In genomic region chr4:141866933-141867490, GRCm38 (mm10) we compare ENCODE assay signal across 9 mouse cellular contexts. TPM values are rescaled to one million over a fixed set of nuclear protein-coding genes. Genes with fewer than 3 reads are reported as not detected.
A peak's percentile ranks its signal among the peaks of the same experiment; 100 is the strongest.
DNase-seq lines count a peak whose midpoint lies in the region; ATAC-seq lines count a peak whose summit lies in the region.
"Had no signal": no experiment of that assay in that cellular context is flagged by ENCODE, and none has a peak within 500 bp of the region (broad histone marks: within the 10 kb centered on the region; RNA-seq: fewer than 3 reads in every experiment).

No protein-coding gene starts in this region.

- H3K4me2 ChIP-seq in midbrain, embryonic 13.5 days (replicated peaks) = peak overlapping the region; percentile 30
- H3K4me2 ChIP-seq in liver, embryonic 11.5 days = no peak overlapping the region

- H3K4me1 ChIP-seq in midbrain, embryonic 13.5 days (replicated peaks) = peaks cover 54% of the 10 kb centered on the region
- peaks cover 11% of the 10 kb centered on the region for H3K4me1 ChIP-seq in liver, embryonic 11.5 days (replicated peaks; ENCODE audit: control insufficient read depth, insufficient read depth, low read length)

- H3K36me3 ChIP-seq in midbrain, embryonic 13.5 days = peaks cover 21% of the 10 kb centered on the region
- peaks cover 17% of the 10 kb centered on the region; the same call in 1 of the 2 replicates for H3K36me3 ChIP-seq in liver, embryonic 11.5 days (ENCODE audit: control insufficient read depth, insufficient read depth, low read length)

- ATAC-seq in midbrain, embryonic 13.5 days = peak; percentile 67
- no peak for ATAC-seq in liver, embryonic 11.5 days (replicated peaks; ENCODE audit: low FRiP score)

- H3K9ac ChIP-seq in midbrain, embryonic 13.5 days (replicated peaks) = 0 out of 2 replicates have a peak overlapping the region, but pooled peaks have one; percentile 39
- H3K9ac ChIP-seq in liver, embryonic 11.5 days (ENCODE audit: low read depth, low read length) = no peak overlapping the region

- WGBS in midbrain, embryonic 13.5 days = 20% methylated on average over 10 of the region's 10 CpGs
- WGBS in liver, embryonic 11.5 days = 53% methylated on average over 10 of the region's 10 CpGs

- peak; percentile 55 for DNase-seq in adrenal gland, postnatal 10 days
- no peak for DNase-seq in adrenal gland, adult 8-10 months
- peak; percentile 49 to 66 for DNase-seq in lung, adult 18-20 months
- no peak for DNase-seq in lung, postnatal 25 days (ENCODE audit: low spot score)
- DNase-seq in kidney, adult 9 months = peak; percentile 42
- DNase-seq in liver, embryonic 11.5 days (ENCODE audit: low spot score) = no peak
- DNase-seq in layer of hippocampus, adult 9-10 months (ENCODE audit: low spot score) = no peak

- no peaks in the 10 kb centered on the region for H3K9me3 ChIP-seq in midbrain, embryonic 13.5 days
- H3K9me3 ChIP-seq in liver, embryonic 11.5 days (ENCODE audit: control insufficient read depth, low read length) = no peaks in the 10 kb centered on the region

- H3K4me3 ChIP-seq in midbrain, embryonic 13.5 days (replicated peaks) = no peak overlapping the region
- no peak overlapping the region for H3K4me3 ChIP-seq in liver, embryonic 11.5 days (ENCODE audit: low read depth, low read length)

- no peaks in the 10 kb centered on the region for H3K27me3 ChIP-seq in midbrain, embryonic 13.5 days
- no peaks in the 10 kb centered on the region for H3K27me3 ChIP-seq in liver, embryonic 11.5 days (replicated peaks; ENCODE audit: control insufficient read depth, insufficient read depth, low read length)

- peak overlapping the region; percentile 88 for H3K27ac ChIP-seq in midbrain, embryonic 13.5 days
- no peak overlapping the region for H3K27ac ChIP-seq in liver, embryonic 11.5 days (ENCODE audit: low read depth, low read length)

RNA-seq across cellular contexts. Expression of gene Efhd2, which starts 7.7 kb away (rescaled TPM):
- 10 to 100 TPM; 28.9 to 29.1 TPM for total RNA-seq in adrenal gland, postnatal 10 days (2021)
- 10 to 100 TPM; 32.2 to 38.0 (median 35.7) TPM for total RNA-seq in adrenal gland, adult 8-10 months (2022)
- 72.6 and 89.7 TPM in 2 replicates for polyA plus RNA-seq in midbrain, embryonic 13.5 days (2015; fragmentation: Nextera tagmentation; extraction: Ambion mirVana)
- polyA plus RNA-seq in liver, embryonic 11.5 days (2014; fragmentation: Nextera tagmentation; extraction: Ambion mirVana) = 62.1 and 69.1 TPM in 2 replicates

RNA-seq across cellular contexts. Expression of gene Ctrc, which starts 20.9 kb away (rescaled TPM):
- total RNA-seq in adrenal gland, postnatal 10 days (2021) = not detected
- total RNA-seq in adrenal gland, adult 8-10 months (2022) = not detected
- polyA plus RNA-seq in midbrain, embryonic 13.5 days (2015; fragmentation: Nextera tagmentation; extraction: Ambion mirVana) = not detected in 2 replicates
- polyA plus RNA-seq in liver, embryonic 11.5 days (2014; fragmentation: Nextera tagmentation; extraction: Ambion mirVana) = not detected in 2 replicates
- polyA plus RNA-seq: liver, embryonic 16.5 days had no signal

RNA-seq across cellular contexts. Expression of gene Cela2a, which starts 41.1 kb away (rescaled TPM):
- total RNA-seq in adrenal gland, postnatal 10 days (2021) = not detected
- not detected for total RNA-seq in adrenal gland, adult 8-10 months (2022)
- not detected in 2 replicates for polyA plus RNA-seq in midbrain, embryonic 13.5 days (2015; fragmentation: Nextera tagmentation; extraction: Ambion mirVana)
- polyA plus RNA-seq in liver, embryonic 11.5 days (2014; fragmentation: Nextera tagmentation; extraction: Ambion mirVana) = not detected in 2 replicates

Comparison
In these comparisons a context has a peak if more than half of its experiments do, and no peak if none do; other contexts are left out.
1. DNase-seq: peak in adrenal gland, postnatal 10 days (single experiment), lung, adult 18-20 months (2 of 2) and kidney, adult 9 months (single experiment); none in adrenal gland, adult 8-10 months (single experiment), lung, postnatal 25 days (single experiment), liver, embryonic 11.5 days (single experiment) and layer of hippocampus, adult 9-10 months (single experiment).